Comparison of ENCODE assay signal across 11 mouse cellular contexts in the genomic region with DNA sequence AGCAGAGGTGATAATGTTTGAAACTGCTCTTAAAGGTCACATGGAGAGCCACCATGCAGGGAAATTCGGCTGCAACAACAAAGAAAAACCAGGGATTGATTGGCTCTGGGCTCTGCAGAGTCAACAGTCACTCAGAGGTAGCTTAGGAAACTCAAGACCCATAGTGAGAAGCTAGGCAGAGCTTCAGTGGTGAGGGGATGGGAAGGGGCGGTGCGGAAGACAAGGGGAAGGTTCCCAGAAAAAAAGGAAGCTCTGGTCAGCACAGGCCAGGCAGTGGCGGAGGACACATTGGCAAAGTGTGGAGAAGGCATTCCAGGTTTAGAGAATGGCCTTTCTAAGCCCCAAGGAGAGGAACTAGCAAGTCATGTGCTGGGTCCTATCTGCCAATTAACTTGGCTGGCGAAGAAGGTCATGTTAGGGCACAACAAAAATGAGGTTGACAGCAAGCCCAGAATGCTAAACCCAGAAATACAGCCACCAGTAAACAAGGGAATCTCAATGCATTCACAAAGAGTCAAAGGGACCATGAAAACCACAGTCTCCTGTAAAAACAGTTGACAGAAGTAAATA. TPM values are rescaled to one million over a fixed set of nuclear protein-coding genes. Genes with fewer than 3 reads are reported as not detected.
DNase-seq lines count a peak whose midpoint lies in the region; ATAC-seq lines count a peak whose summit lies in the region.
"Had no signal": no experiment of that assay in that cellular context is flagged by ENCODE, and none has a peak within 500 bp of the region (broad histone marks: within the 10 kb centered on the region; RNA-seq: fewer than 3 reads in every experiment).

No protein-coding gene starts in this region.

- intact Hi-C loops in heart, postnatal 14 days (cut with DNase I), result no loop called here

- H3K36me3 ChIP-seq in liver, embryonic 15.5 days (replicated peaks), result no peaks in the 10 kb centered on the region
- no peaks in the 10 kb centered on the region for H3K36me3 ChIP-seq in liver, embryonic 11.5 days (ENCODE audit: control insufficient read depth, insufficient read depth, low read length)
- H3K36me3 ChIP-seq in kidney, embryonic 14.5 days (ENCODE audit: control insufficient read depth, insufficient read depth, low read length), result no peaks in the 10 kb centered on the region
- H3K36me3 ChIP-seq: intestine, embryonic 15.5 days; neural tube, embryonic 13.5 days had no signal

- peak; percentile 31; the same call in 1 of the 2 replicates for ATAC-seq in liver, embryonic 15.5 days (ENCODE audit: insufficient read depth)
- no peak for ATAC-seq in liver, embryonic 11.5 days (replicated peaks; ENCODE audit: low FRiP score)
- ATAC-seq in kidney, embryonic 14.5 days (ENCODE audit: low FRiP score, low TSS enrichment), result no peak
- ATAC-seq: intestine, embryonic 15.5 days had no signal

- DNase-seq in gastrocnemius, adult 18-20 months (ENCODE audit: low spot score), result peak; percentile 44
- no peak for DNase-seq in gastrocnemius, postnatal 10 days
- no peak for DNase-seq in liver, embryonic 11.5 days (ENCODE audit: low spot score)
- DNase-seq in brain, adult 2 months (ENCODE audit: low read depth, low spot score), result peak; percentile 17
- DNase-seq in heart, postnatal 14 days, result peak; percentile 28 to 62
- no peak for DNase-seq in thymus, postnatal 14 days

- no peak overlapping the region for H3K9ac ChIP-seq in liver, embryonic 15.5 days
- no peak overlapping the region for H3K9ac ChIP-seq in liver, embryonic 11.5 days (ENCODE audit: low read depth, low read length)
- H3K9ac ChIP-seq in kidney, embryonic 14.5 days (ENCODE audit: low read depth, low read length), result no peak overlapping the region
- H3K9ac ChIP-seq: intestine, embryonic 15.5 days; neural tube, embryonic 13.5 days had no signal

- H3K4me3 ChIP-seq in liver, embryonic 15.5 days (replicated peaks), result no peak overlapping the region
- H3K4me3 ChIP-seq in liver, embryonic 11.5 days (ENCODE audit: low read depth, low read length), result no peak overlapping the region
- no peak overlapping the region for H3K4me3 ChIP-seq in kidney, embryonic 14.5 days (ENCODE audit: low read length)
- H3K4me3 ChIP-seq: intestine, embryonic 15.5 days; neural tube, embryonic 13.5 days had no signal

- 52% methylated on average over 5 of the region's 5 CpGs for WGBS in liver, embryonic 15.5 days (ENCODE audit: insufficient replicate concordance)
- 56% methylated on average over 5 of the region's 5 CpGs for WGBS in liver, embryonic 11.5 days
- WGBS in kidney, embryonic 14.5 days, result 72% methylated on average over 5 of the region's 5 CpGs

- no peaks in the 10 kb centered on the region for H3K9me3 ChIP-seq in liver, embryonic 15.5 days (replicated peaks)
- no peaks in the 10 kb centered on the region for H3K9me3 ChIP-seq in liver, embryonic 11.5 days (ENCODE audit: control insufficient read depth, low read length)
- no peaks in the 10 kb centered on the region for H3K9me3 ChIP-seq in kidney, embryonic 14.5 days (ENCODE audit: control insufficient read depth, low read length)
- H3K9me3 ChIP-seq: intestine, embryonic 15.5 days; neural tube, embryonic 13.5 days had no signal

- no peaks in the 10 kb centered on the region for H3K4me1 ChIP-seq in liver, embryonic 15.5 days (replicated peaks)
- H3K4me1 ChIP-seq in liver, embryonic 11.5 days (replicated peaks; ENCODE audit: control insufficient read depth, insufficient read depth, low read length), result no peaks in the 10 kb centered on the region
- no peaks in the 10 kb centered on the region for H3K4me1 ChIP-seq in kidney, embryonic 14.5 days (ENCODE audit: control insufficient read depth, insufficient read depth, low read length)
- H3K4me1 ChIP-seq: intestine, embryonic 15.5 days had no signal

- no peak overlapping the region for H3K27ac ChIP-seq in liver, embryonic 15.5 days (replicated peaks)
- no peak overlapping the region for H3K27ac ChIP-seq in liver, embryonic 11.5 days (ENCODE audit: low read depth, low read length)
- no peak overlapping the region for H3K27ac ChIP-seq in kidney, embryonic 14.5 days (ENCODE audit: low read depth, low read length)
- H3K27ac ChIP-seq: intestine, embryonic 15.5 days; neural tube, embryonic 13.5 days had no signal

- H3K4me2 ChIP-seq in liver, embryonic 15.5 days, result no peak overlapping the region
- no peak overlapping the region for H3K4me2 ChIP-seq in liver, embryonic 11.5 days
- no peak overlapping the region for H3K4me2 ChIP-seq in kidney, embryonic 14.5 days (replicated peaks; ENCODE audit: low read depth, low read length)
- H3K4me2 ChIP-seq: intestine, embryonic 15.5 days; neural tube, embryonic 13.5 days had no signal

- H3K27me3 ChIP-seq in liver, embryonic 15.5 days, result no peaks in the 10 kb centered on the region
- H3K27me3 ChIP-seq in liver, embryonic 11.5 days (replicated peaks; ENCODE audit: control insufficient read depth, insufficient read depth, low read length), result no peaks in the 10 kb centered on the region
- H3K27me3 ChIP-seq in kidney, embryonic 14.5 days (ENCODE audit: control insufficient read depth, insufficient read depth, low read length), result no peaks in the 10 kb centered on the region
- H3K27me3 ChIP-seq: CH12.LX; intestine, embryonic 15.5 days; neural tube, embryonic 13.5 days had no signal

RNA-seq across cellular contexts. Expression of gene Larp7, which starts 25.6 kb away (rescaled TPM):
- 10 to 100 TPM in 1 of 2 experiments, 1 to 10 TPM in 1; 8.2 to 12.7 TPM for total RNA-seq in gastrocnemius, adult 18-20 months (2021)
- 10 to 100 TPM; 15.3 to 19.5 TPM for total RNA-seq in gastrocnemius, postnatal 10 days (2021)
- polyA plus RNA-seq in liver, embryonic 15.5 days (2015; fragmentation: Nextera tagmentation; extraction: Ambion mirVana), result 20.3 and 27.3 TPM in 2 replicates
- 69.7 and 70.0 TPM in 2 replicates for polyA plus RNA-seq in liver, embryonic 11.5 days (2014; fragmentation: Nextera tagmentation; extraction: Ambion mirVana)
- total RNA-seq in heart, postnatal 14 days (2021), result 10 to 100 TPM; 18.1 to 22.9 TPM
- polyA plus RNA-seq in kidney, embryonic 14.5 days (2014; fragmentation: Nextera tagmentation; extraction: Ambion mirVana), result 65.2 and 72.5 TPM in 2 replicates

RNA-seq across cellular contexts. Expression of gene Zgrf1, which starts 25.7 kb away (rescaled TPM):
- under 1 TPM; 0.82 to 0.88 TPM for total RNA-seq in gastrocnemius, adult 18-20 months (2021)
- 1 to 10 TPM; 2.4 to 3.5 TPM for total RNA-seq in gastrocnemius, postnatal 10 days (2021)
- 3.8 and 4.3 TPM in 2 replicates for polyA plus RNA-seq in liver, embryonic 15.5 days (2015; fragmentation: Nextera tagmentation; extraction: Ambion mirVana)
- 10.8 and 13.9 TPM in 2 replicates for polyA plus RNA-seq in liver, embryonic 11.5 days (2014; fragmentation: Nextera tagmentation; extraction: Ambion mirVana)
- total RNA-seq in heart, postnatal 14 days (2021), result 1 to 10 TPM in 1 of 2 experiments, under 1 TPM in 1; 0.74 to 1.6 TPM
- polyA plus RNA-seq in kidney, embryonic 14.5 days (2014; fragmentation: Nextera tagmentation; extraction: Ambion mirVana), result 5.7 and 14.0 TPM in 2 replicates

RNA-seq across cellular contexts. Expression of gene Ank2, which starts 28.4 kb away (rescaled TPM):
- 100 to 1,000 TPM in 1 of 2 experiments, 10 to 100 TPM in 1; 91.2 to 119 TPM for total RNA-seq in gastrocnemius, adult 18-20 months (2021)
- 100 to 1,000 TPM; 136 to 145 TPM for total RNA-seq in gastrocnemius, postnatal 10 days (2021)
- polyA plus RNA-seq in liver, embryonic 15.5 days (2015; fragmentation: Nextera tagmentation; extraction: Ambion mirVana), result 6.6 and 7.9 TPM in 2 replicates
- 17.3 and 19.7 TPM in 2 replicates for polyA plus RNA-seq in liver, embryonic 11.5 days (2014; fragmentation: Nextera tagmentation; extraction: Ambion mirVana)
- total RNA-seq in heart, postnatal 14 days (2021), result 100 to 1,000 TPM; 313 to 315 TPM
- 8.8 and 11.5 TPM in 2 replicates for polyA plus RNA-seq in kidney, embryonic 14.5 days (2014; fragmentation: Nextera tagmentation; extraction: Ambion mirVana)

Comparison
In these comparisons a context has a peak if more than half of its experiments do, and no peak if none do; other contexts are left out.
1. DNase-seq: peak in gastrocnemius, adult 18-20 months (single experiment), brain, adult 2 months (single experiment) and heart, postnatal 14 days (2 of 2); none in gastrocnemius, postnatal 10 days (single experiment), liver, embryonic 11.5 days (single experiment) and thymus, postnatal 14 days (single experiment).